Mouse (Mus musculus): ENCODE measurements around the gene Cntnap2.

DNA sequence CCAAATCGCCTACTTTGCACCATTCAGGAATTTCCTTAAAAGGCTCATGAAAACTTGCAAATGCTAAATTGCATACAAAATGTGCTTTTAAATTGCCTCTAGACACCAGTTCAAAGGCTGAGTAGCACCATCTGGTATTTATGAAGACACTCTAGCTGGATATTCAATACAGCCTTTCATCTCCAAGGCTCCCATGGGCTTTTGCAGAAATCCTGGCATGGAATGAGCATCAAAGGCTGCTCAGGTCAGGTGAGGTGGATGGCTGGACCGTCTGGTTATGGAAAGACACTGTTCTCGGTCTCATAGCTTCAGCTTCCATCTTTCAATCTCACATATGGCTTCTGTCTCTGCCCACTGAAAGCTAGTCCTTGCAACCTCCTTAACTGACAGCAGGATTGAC lies 1515.9 kb downstream of the Cntnap2 start:
- no peak for TF ChIP-seq TAL1 (IDR thresholded peaks at IDR 0.05; ENCODE audit: low read length)
- TF ChIP-seq GATA1 (IDR thresholded peaks at IDR 0.05; ENCODE audit: low read length) = no peak

All from erythroblast, embryonic 14.5 days (primary cell).